Mouse (Mus musculus): ENCODE data around the gene Neb. TPM values are rescaled to one million over a fixed set of nuclear protein-coding genes. Genes with fewer than 3 reads are reported as not detected.

The Neb gene
- polyA plus RNA-seq, 1 experiment = 60.8 TPM

GRCm38 (mm10) chr2:52424747-52425522, 46.7 kb upstream of the Neb start, which contains the start of gene Arl5a:
TSS of gene Arl5a (minus strand) at chr2:52424901.
- no peaks in the 10 kb centered on the region for H3K36me3 ChIP-seq (ENCODE audit: control insufficient read depth, insufficient read depth)
- peak within 1 kb of the TSS; percentile 94 for H3ac ChIP-seq (ENCODE audit: control insufficient read depth, insufficient read length)
- H3K27me3 ChIP-seq (ENCODE audit: control insufficient read depth, insufficient read depth, insufficient read length) = no peaks in the 10 kb centered on the region
- peak within 1 kb of the TSS; percentile 59 for H3K4me3 ChIP-seq
- peak within 1 kb of the TSS; percentile 76 for H3K4me2 ChIP-seq (ENCODE audit: low read depth)
- peaks cover 45% of the 10 kb centered on the region for H3K79me2 ChIP-seq (ENCODE audit: control insufficient read depth, insufficient read depth)
- TF ChIP-seq TCF12 (IDR thresholded peaks at IDR 0.05; ENCODE audit: insufficient read depth, poor library complexity, severe bottlenecking) (no peak), POLR2AphosphoS2 (IDR thresholded peaks at IDR 0.05; ENCODE audit: insufficient read length, low read depth) (peak; percentile 90), E2F4 (IDR thresholded peaks at IDR 0.05; ENCODE audit: insufficient read depth) (no peak), CEBPB (IDR thresholded peaks at IDR 0.05; ENCODE audit: insufficient read depth, poor library complexity, severe bottlenecking) (no peak), MAX (IDR thresholded peaks at IDR 0.05; ENCODE audit: low read depth) (no peak), MYOG (IDR thresholded peaks at IDR 0.05; ENCODE audit: control insufficient read depth in 1 of 3, insufficient read depth in 1 of 3, insufficient read length in 2 of 3, low read depth in 2 of 3) (peak in 1 of 3 experiments; percentile 32), SRF (IDR thresholded peaks at IDR 0.05; ENCODE audit: control insufficient read depth, insufficient read length, low read depth) (no peak), TCF3 (IDR thresholded peaks at IDR 0.05; ENCODE audit: insufficient read length, low read depth) (no peak), USF1 (IDR thresholded peaks at IDR 0.05; ENCODE audit: low read depth) (no peak), REST (IDR thresholded peaks at IDR 0.05; ENCODE audit: insufficient read depth, insufficient read length) (no peak), MYOD1 (IDR thresholded peaks at IDR 0.05; ENCODE audit: control insufficient read depth in 1 of 3, insufficient read length in 2 of 3, low read depth in 2 of 3) (no peak), POLR2A (IDR thresholded peaks at IDR 0.05; ENCODE audit: insufficient read length, low read depth) (peak; percentile 97)

- no peaks in the 10 kb centered on the region for H3K27me3 ChIP-seq (ENCODE audit: control insufficient read depth, insufficient read depth, insufficient read length)
- peak overlapping the region; percentile 94 for H3ac ChIP-seq (ENCODE audit: control insufficient read depth, insufficient read length)
- no peaks in the 10 kb centered on the region for H3K36me3 ChIP-seq (ENCODE audit: control insufficient read depth, insufficient read depth)
- H3K79me2 ChIP-seq (ENCODE audit: control insufficient read depth, insufficient read depth) = peaks cover 51% of the 10 kb centered on the region
- H3K4me2 ChIP-seq (ENCODE audit: low read depth) = no peak overlapping the region
- TF ChIP-seq MYOD1 (IDR thresholded peaks at IDR 0.05; ENCODE audit: control insufficient read depth in 1 of 3, insufficient read length in 2 of 3, low read depth in 2 of 3) (peak in 2 of 3 experiments; percentile 54 to 63), MYOG (IDR thresholded peaks at IDR 0.05; ENCODE audit: control insufficient read depth in 1 of 3, insufficient read depth in 1 of 3, insufficient read length in 2 of 3, low read depth in 2 of 3) (peak in 2 of 3 experiments; percentile 85 to 87), REST (IDR thresholded peaks at IDR 0.05; ENCODE audit: insufficient read depth, insufficient read length) (no peak)
- peak overlapping the region; percentile 59 for H3K4me3 ChIP-seq
Observed at GRCm38 (mm10) chr2:52424248-52424728, 46.0 kb upstream of the Neb start.

GRCm38 (mm10) chr2:52423611-52424247, 45.5 kb upstream of the Neb start:
- Histone ChIP-seq H3K4me2 (ENCODE audit: low read depth) (peak overlapping the region; percentile 76), H3K36me3 (ENCODE audit: control insufficient read depth, insufficient read depth) (no peaks in the 10 kb centered on the region), H3K79me2 (ENCODE audit: control insufficient read depth, insufficient read depth) (peaks cover 57% of the 10 kb centered on the region), H3K27me3 (ENCODE audit: control insufficient read depth, insufficient read depth, insufficient read length) (no peaks in the 10 kb centered on the region), H3K4me3 (peak overlapping the region; percentile 59), H3ac (ENCODE audit: control insufficient read depth, insufficient read length) (peak overlapping the region; percentile 94)
- TF ChIP-seq USF1 (IDR thresholded peaks at IDR 0.05; ENCODE audit: low read depth) (no peak), POLR2AphosphoS2 (IDR thresholded peaks at IDR 0.05; ENCODE audit: insufficient read length, low read depth) (no peak), REST (IDR thresholded peaks at IDR 0.05; ENCODE audit: insufficient read depth, insufficient read length) (no peak), SRF (IDR thresholded peaks at IDR 0.05; ENCODE audit: control insufficient read depth, insufficient read length, low read depth) (no peak), TCF3 (IDR thresholded peaks at IDR 0.05; ENCODE audit: insufficient read length, low read depth) (no peak), TCF12 (IDR thresholded peaks at IDR 0.05; ENCODE audit: insufficient read depth, poor library complexity, severe bottlenecking) (no peak), CEBPB (IDR thresholded peaks at IDR 0.05; ENCODE audit: insufficient read depth, poor library complexity, severe bottlenecking) (no peak), MAX (IDR thresholded peaks at IDR 0.05; ENCODE audit: low read depth) (no peak), E2F4 (IDR thresholded peaks at IDR 0.05; ENCODE audit: insufficient read depth) (no peak), POLR2A (IDR thresholded peaks at IDR 0.05; ENCODE audit: insufficient read length, low read depth) (no peak)

GRCm38 (mm10) chr2:52422871-52423610, 44.8 kb upstream of the Neb start:
- no peak for TF ChIP-seq SRF (IDR thresholded peaks at IDR 0.05; ENCODE audit: control insufficient read depth, insufficient read length, low read depth)
- TF ChIP-seq TCF12 (IDR thresholded peaks at IDR 0.05; ENCODE audit: insufficient read depth, poor library complexity, severe bottlenecking) = no peak
- TF ChIP-seq REST (IDR thresholded peaks at IDR 0.05; ENCODE audit: insufficient read depth, insufficient read length) = no peak
- TF ChIP-seq E2F4 (IDR thresholded peaks at IDR 0.05; ENCODE audit: insufficient read depth) = no peak
- TF ChIP-seq TCF3 (IDR thresholded peaks at IDR 0.05; ENCODE audit: insufficient read length, low read depth) = no peak
- peak overlapping the region; percentile 76 for H3K4me2 ChIP-seq (ENCODE audit: low read depth)
- H3K4me3 ChIP-seq = peak overlapping the region; percentile 59
- no peaks in the 10 kb centered on the region for H3K27me3 ChIP-seq (ENCODE audit: control insufficient read depth, insufficient read depth, insufficient read length)
- H3ac ChIP-seq (ENCODE audit: control insufficient read depth, insufficient read length) = no peak overlapping the region
- peaks cover 64% of the 10 kb centered on the region for H3K79me2 ChIP-seq (ENCODE audit: control insufficient read depth, insufficient read depth)
- no peaks in the 10 kb centered on the region for H3K36me3 ChIP-seq (ENCODE audit: control insufficient read depth, insufficient read depth)
